Mouse (Mus musculus): ENCODE data around the gene Gzmf.
"Not testable (repeated sequence)": the region's sequence is repeated elsewhere in the genome, so short reads cannot be mapped to it uniquely, and the experiment has no call there.

Gzmf gene

DNA sequence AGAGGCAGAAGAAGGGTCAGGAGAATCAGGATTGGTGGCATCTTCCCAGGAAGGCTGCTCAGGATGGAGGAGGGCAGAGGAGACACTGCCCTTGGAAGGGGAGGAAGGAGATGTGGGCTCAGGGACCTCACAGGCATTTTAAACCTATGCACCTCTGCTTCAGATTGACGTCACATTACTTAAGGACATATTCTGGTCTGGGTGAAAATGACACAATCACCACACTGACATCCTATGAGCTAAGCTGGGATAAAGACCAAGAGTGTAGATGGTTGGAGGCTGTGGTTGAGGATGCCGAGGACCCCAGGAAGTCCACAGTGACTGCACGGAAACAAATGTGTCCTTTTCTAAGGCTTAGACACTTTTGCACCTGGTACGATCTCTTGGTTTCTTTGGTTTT, at the start of gene Gzmf:
Gene Gzmf (minus strand): TSS at position 101 of the 400 bp plus-strand sequence.
- DNase-seq (ENCODE audit: low spot score in 2 of 2) = no peak

DNA sequence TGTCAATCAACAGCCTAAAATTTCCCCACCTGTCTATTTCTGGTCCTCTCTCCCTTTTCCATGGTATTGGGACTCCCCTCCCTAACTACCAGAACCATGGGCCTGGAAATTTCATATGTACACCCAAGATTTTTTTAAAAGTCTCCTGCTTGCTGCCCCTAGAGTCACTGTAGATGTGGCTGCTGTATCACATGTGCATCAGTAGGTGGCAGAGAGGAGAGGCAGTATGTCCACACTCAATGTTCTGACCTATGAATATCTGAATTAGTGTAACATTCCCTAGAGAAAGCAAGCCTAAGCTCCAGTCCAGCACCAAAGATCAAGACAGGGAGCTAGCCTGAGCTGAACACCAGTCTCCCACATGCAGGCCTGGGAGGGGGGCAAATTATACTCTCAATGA, 29.2 kb upstream of the Gzmf start:
- no peak for DNase-seq (ENCODE audit: low spot score in 2 of 2)

DNA sequence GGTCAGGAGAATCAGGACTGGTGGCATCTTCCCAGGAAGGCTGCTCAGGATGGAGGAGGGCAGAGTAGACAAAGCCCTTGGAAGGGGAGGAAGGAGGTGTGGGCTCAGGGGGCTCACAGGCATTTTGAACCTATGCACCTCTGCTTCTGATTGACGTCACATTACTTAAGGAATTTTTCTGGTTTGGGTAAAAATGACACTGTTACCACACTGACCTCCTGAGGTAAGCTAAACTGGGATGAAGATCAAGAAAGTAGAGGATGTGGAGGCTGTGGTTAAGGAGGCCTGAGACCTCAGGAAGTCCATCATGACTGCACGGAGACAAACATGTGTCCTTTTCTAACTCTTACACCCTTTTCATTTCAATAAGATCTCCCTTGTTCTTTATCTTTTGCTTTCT, 23.3 kb upstream of the Gzmf start, which contains the start of gene Gzmc:
Gene Gzmc (minus strand): TSS at position 101 of the 400 bp plus-strand sequence.
- no peak for DNase-seq (ENCODE audit: low spot score in 2 of 2)

DNA sequence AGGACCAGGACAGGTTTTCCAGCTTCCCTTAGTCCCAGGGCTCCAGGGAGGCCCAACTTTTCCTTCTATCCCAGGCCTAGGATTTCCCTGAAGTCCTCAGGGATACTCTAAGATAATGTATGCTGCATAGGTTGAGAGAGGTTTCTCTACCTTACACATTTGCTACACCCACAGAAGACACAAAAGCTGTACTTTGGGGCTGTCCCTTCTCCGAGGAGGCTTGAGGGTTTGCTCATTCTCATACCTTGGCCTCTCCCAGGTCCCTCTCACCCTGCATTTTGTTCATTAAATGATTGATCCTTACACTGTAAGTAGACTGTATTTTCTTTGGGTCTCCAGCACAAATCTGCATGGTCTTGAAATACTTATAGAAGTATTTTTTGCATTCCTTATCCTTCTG, 5.6 kb downstream of the Gzmf start:
- DNase-seq (ENCODE audit: low spot score in 2 of 2) = no peak

DNA sequence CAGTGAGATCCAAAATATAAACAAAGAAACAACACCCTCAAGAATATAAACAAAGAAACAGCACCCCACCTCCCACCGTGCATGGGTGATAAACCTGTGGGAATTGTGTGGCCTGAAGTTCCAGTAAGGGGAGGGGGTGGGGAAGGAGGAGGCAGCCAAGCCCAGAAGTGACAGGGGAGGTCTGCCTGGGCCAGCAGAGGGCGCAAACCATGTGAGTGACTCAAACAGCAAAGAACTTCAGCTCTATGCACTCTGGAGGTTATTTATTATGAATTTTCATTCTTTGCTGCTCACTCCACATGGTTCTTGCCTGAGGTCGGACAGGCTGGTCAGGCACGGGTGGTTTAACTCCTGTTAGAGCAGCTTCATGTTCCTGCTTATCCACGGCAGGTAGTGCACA, 6.2 kb downstream of the Gzmf start:
- DNase-seq (ENCODE audit: low spot score in 2 of 2) = peak in 1 of 2 experiments; percentile 50

DNA sequence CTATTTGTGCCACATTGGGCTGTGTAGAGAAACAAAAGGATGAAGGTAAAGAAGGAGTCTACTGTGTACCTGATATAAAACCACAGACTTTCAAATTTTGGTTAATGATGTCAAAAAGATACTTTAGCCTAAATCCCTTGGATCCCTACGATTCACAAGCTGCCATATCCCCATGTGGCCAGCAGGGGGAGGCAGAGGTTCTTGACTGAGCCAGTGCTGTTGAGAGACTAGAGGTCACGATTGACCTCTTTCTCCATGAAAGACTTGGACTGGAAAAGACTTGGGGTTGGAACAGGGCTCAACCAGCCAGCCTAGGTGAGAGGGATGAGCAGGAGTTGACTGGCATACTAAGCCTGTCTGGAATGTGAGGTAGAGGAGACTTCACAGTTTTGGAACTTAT, 7.2 kb downstream of the Gzmf start:
- peak; percentile 29 to 66 for DNase-seq (ENCODE audit: low spot score in 2 of 2)

DNA sequence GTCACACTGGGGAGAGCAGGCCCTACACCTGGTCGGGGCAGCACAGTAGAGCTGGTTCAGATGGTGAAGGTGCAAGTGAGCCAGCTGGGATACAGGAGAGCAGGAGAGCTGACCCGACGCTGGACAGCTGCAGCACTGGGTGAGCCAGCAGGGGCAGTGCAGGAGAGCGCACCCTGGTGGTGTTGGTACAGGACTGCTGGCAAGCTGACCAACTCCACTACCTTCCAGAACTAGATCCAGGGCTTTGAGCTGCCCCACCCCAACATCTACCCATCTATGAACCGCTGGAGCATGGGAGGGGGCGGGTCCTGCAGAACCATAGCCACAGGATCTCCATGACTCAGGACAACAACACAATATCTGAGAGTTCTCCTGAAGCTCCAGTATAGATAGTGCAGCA, 24.3 kb downstream of the Gzmf start:
- DNase-seq (ENCODE audit: low spot score in 2 of 2) = peak in 1 of 2 experiments; percentile 10

DNA sequence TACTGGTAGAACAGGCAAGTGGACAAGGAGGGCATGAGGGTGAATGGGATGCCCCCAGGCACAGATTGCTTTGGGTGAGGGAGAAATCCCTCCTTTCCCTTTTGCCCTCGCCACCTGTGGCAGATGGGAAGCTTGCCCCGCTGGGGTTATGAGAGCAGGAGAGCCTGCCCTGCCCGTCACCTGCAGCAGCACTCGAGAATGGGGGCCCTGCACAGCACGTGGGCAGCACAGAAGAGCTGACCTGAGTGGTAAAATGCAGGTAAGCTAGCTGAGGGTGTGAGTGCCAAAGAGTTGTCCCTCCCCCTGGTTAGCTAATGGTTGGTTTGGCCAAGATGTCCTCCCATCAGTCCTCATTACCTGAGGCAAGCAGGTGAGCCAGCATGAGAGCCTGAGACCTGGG, 24.7 kb downstream of the Gzmf start:
- no peak for DNase-seq (ENCODE audit: low spot score in 2 of 2)

DNA sequence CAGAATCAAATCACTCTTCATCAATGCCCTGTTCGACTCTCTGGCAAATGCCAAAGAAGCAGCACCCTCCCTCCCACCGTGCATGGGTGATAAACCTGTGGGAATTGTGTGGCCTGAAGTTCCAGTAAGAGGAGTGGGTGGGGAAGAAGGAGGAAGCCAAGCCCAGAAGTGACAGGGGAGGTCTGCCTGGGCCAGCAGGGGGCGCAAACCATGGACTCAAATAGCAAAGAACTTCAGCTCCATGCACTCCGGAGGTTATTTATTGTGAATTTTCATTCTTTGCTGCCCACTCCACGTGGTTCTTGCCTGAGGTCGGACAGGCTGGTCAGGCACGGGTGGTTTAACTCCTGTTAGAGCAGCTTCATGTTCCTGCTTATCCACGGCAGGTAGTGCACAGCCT, 33.6 kb downstream of the Gzmf start:
- DNase-seq (ENCODE audit: low spot score in 2 of 2) = peak in 1 of 2 experiments; percentile 51

DNA sequence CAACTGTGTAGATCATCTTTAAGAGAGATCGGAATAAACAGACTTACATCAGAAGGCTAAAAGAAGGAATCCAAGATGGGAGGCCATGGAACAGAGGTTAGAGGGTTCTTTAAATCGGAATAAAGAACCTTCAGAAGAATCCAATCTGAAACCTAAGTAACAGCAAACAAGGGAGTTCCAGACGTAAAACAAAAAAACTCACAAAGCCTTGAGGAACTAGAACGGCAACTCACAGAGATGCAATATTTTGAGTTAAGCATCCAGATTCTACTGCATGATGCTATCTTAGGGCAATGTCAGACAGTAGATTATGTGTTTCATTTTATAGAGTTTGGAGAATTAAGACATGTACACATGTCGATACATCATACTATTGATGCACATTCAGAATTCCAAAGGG, 36.7 kb downstream of the Gzmf start, which contains the start of gene Gzmn:
Gene Gzmn (minus strand): TSS at position 101 of the 400 bp plus-strand sequence.
- DNase-seq (ENCODE audit: low spot score in 2 of 2) = no peak

DNA sequence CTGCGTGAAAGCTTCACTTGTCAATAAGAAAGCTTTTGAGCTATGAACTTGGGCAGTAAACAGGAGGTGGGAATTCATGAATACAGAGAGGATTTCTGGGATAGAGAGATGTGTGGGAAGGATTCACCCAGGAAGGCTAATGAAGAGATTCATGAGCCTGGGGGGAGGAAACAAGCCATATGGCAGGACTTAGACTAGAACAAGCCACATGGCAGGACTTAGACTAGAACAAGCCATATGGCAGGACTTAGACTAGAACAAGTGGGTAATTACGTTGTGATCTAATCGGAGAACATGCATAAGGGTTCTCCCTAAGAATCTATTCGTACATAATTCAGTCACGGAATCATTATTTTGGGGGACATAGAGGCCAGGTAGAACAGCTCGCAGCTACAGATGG, 37.8 kb downstream of the Gzmf start:
- no peak for DNase-seq (ENCODE audit: low spot score in 2 of 2)

DNA sequence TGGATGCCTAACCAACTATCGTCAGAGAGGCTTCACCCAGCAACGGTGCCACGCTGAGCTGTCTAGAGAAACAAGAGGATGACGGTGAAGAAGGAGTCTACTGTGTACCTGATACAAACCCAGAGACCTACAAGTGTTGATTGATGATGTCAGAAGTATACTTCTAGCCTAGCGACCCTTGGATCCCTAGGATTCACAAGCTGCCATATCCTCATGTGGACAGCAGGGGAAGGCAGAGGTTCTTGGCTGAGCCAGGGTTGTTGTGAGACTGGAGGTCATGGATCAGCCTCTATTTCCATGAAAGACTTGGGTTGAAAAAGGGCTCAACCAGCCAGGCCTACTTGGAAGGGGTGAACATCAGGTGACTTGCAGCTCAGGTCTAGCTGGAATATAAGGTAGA, 38.5 kb downstream of the Gzmf start:
- DNase-seq (ENCODE audit: low spot score in 2 of 2) = no peak

DNA sequence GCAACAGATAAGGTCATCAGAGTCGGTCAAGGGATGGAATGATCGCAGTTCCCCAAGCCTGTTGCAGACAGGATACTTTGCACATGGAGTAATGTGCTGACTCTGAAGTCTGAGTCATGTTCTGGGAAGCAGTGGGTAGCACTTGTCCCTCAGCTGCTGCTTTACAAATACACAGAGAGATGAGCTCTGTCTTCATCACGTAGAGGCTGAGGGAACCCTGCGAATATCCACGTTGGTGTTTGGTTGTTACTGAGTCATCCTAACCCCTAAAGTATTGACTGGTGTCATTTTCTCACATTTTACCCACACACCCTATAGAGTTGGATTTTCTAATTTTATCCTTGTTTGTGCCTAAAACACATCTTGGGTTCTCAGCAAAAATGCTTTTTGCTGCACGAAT, 43.2 kb downstream of the Gzmf start:
- no peak for DNase-seq (ENCODE audit: low spot score in 2 of 2)

DNA sequence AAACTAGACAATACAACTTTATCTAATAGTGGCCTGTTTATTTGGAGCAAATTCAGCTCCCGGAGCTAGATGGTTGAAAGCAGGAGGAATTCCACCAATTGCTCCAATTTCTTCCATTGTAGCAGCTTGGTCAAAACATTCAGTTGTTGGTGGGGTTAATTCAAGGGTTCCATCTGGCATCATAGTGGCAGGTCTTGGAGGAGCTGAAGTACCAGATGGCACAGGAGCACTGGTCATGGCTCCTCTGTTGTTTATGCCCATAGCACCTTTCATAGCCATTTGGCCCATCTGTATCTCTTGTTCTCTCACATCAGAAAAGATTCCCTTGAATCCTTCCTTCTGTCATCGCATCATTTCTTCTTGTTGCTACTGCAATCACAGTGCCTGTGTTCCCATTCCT, 49.1 kb downstream of the Gzmf start:
- no peak for DNase-seq (ENCODE audit: low spot score in 2 of 2)

DNA sequence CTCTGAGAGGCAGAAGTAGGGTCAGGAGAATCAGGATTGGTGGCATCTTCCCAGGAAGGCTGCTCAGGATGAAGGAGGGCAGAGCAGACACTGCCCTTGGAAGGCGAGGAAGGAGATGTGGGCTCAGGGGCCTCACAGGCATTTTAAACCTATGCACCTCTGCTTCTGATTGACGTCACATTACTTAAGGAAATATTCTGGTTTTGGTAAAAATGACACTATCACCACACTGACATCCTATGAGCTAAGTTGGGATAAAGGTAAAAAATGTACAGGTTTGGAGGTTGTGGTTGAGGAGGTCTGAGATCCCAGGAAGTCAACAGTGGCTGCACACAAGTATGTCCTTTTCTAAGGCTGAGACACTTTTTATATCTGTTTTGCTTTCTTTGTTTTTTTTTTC, 51.7 kb downstream of the Gzmf start, which contains the start of gene Gzmg:
Gene Gzmg (minus strand): TSS at position 101 of the 400 bp plus-strand sequence.
- DNase-seq (ENCODE audit: low spot score in 2 of 2) = not testable (repeated sequence)

DNA sequence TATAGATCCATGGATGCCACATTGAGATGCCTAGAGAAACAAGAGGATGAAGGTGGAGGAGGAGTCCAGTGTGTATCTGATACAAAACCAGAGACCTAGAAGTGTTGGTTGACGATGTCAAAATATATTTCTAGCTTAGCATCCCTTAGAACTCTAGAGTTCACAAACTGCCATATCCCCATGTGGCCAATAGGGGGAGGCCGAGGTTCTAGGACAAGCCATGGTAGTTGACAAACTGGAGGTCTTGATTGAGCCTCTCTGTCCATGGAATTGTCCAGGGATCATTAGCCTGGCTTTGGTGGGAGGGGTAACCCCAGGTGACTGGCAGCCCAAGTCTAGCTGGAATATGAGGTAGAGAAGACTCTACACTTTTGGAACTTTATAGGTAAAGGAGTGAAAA, 55.9 kb downstream of the Gzmf start:
- no peak for DNase-seq (ENCODE audit: low spot score in 2 of 2)
